Mouse (Mus musculus): Measurements from ENCODE around the gene Calu.
A peak's percentile ranks its signal among the peaks of the same experiment; 100 is the strongest.
"Not testable (repeated sequence)": the region's sequence is repeated elsewhere in the genome, so short reads cannot be mapped to it uniquely, and the experiment has no call there.

The Calu gene

GRCm38 (mm10) chr6:29347665-29348370 lies at the start of gene Calu:
Gene Calu (plus strand): TSS chr6:29348069.
- peak; percentile 100 for DNase-seq (ENCODE audit: low read depth, low spot score)

DNA sequence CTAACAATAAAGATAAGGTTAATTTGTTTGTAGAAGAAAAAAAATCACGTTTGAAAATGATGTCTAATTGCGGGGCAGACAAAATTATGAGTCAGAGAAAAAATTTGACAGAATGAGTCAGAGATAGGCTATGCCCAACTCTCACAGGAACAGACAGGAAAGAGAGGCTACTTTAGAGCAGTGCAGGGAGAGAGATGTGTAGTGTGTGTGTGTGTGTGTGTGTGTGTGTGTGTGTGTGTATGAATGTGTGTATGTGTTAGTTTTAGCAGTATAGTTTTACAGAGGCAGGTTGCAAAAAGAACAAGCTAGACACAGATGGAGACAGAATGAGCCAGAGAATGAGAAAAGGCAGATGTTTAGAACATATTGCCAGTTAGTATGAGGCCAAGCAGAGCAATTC lies 48.8 kb upstream of the Calu start:
- DNase-seq (ENCODE audit: low read depth, low spot score) = peak; percentile 85

- DNase-seq (ENCODE audit: low read depth, low spot score) = no peak
Observed at GRCm38 (mm10) chr6:29303251-29303650, 44.6 kb upstream of the Calu start.

DNA sequence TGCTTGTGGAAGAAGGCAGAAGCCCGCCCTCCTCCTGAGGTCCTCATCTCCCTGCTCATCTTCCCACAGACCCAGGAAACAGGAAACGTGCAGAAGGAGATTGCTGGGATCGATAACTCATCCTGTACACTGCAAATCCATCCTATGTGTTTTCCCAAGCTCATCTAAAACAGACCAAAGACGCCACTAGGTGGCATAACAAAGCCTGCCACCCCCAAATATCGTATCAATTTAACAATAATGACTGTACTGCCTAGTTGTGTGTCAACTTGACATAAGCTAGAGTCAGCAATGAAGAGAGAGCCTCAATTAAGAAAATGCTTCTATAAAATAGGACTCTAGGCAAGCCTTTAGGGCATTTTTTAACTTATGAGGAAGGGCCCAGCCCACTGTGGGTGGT lies 44.1 kb upstream of the Calu start:
- DNase-seq (ENCODE audit: low read depth, low spot score) = no peak

GRCm38 (mm10) chr6:29305462-29305861 lies 42.4 kb upstream of the Calu start:
- no peak for DNase-seq (ENCODE audit: low read depth, low spot score)

GRCm38 (mm10) chr6:29308846-29309605 lies 38.8 kb upstream of the Calu start:
- no peak for DNase-seq (ENCODE audit: low read depth, low spot score)

- DNase-seq (ENCODE audit: low read depth, low spot score) = no peak
Observed at GRCm38 (mm10) chr6:29313690-29314202, 34.1 kb upstream of the Calu start.

- peak; percentile 97 for DNase-seq (ENCODE audit: low read depth, low spot score)
Observed at GRCm38 (mm10) chr6:29317286-29317685, 30.6 kb upstream of the Calu start.

DNA sequence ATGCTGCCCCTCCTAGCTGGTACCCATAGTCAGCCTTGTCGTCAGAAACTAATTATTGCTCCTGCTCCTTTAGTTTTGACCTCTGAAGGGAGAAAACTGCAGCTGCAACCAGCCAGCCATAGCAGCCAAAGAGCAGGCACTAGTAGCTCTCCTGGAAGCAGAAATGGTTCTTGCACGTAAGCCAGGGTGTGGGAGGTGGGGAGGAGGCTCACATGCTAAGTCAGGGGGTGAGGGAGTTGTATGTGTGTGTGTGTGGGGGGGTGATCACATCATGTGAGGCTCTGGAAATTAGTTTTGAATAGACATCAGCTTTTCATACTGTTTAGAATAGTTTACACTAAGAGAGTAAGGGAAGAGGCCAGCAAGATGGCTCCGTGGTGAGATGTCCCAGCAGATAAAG lies 29.9 kb upstream of the Calu start:
- DNase-seq (ENCODE audit: low read depth, low spot score) = no peak

DNA sequence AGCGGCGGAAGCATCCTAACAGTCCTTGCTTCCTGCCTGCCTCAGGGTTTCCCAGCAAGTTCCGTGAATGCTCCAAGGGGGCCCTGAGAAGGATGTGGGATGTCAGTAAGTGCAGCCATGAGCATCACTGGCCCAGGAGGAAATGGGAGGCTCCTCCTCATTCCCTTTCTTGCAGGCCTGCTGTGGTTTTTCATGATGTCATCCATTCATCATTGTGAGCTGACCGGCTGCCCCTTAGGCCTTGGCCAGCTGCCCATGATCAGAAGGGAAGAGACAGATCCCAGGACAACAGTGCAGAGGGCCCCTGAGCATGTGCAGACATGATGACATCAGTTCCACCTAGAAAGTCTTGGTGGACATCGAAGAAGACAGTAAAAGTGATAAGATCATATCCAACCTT lies 29.0 kb upstream of the Calu start, which contains the start of gene Fam71f1:
Gene Fam71f1, plus strand, starts transcription at position 262 of the 400 bp plus-strand sequence.
- peak; percentile 99 for DNase-seq (ENCODE audit: low read depth, low spot score)

DNA sequence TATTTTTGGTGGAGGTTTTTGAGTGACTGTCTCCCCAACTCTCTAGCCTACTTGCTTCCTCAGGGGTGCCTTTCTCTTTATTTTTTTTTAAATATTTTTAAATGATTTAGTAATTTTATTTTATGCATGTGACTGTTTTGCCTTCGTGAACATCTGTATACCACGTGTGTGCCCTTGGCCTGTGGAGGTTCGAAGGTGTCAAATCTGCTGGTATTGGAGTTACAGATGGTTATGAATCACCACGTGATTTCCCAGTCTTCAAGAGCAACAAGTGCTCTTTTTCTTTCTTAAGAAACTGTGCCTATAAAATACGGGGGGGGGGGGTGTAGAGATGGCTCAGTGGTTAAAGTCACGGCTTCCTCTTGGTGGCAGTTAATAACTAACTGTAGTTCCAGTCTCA lies 26.3 kb upstream of the Calu start:
- peak; percentile 68 for DNase-seq (ENCODE audit: low read depth, low spot score)

GRCm38 (mm10) chr6:29322147-29322546 lies 25.7 kb upstream of the Calu start:
- DNase-seq (ENCODE audit: low read depth, low spot score) = no peak

DNA sequence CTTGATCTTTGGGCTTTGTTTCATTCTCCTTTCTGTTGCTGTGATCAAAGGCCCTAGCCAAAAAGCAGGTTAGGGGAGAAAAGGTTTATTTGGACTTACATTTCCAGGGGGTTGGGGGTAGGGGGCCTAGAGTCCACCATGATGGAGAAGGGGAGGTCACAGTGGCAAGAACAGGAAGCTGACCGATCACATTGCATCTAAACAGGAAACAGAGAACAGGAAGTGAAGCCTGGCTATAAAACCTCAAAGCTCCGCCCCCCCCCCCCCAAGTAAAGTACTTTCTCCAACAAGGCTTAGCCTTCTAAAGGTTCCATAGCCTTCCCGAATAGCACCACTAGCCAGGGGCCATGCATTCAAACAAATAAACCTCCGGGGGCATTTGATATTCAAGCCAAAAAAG lies 25.1 kb upstream of the Calu start:
- no peak for DNase-seq (ENCODE audit: low read depth, low spot score)

DNA sequence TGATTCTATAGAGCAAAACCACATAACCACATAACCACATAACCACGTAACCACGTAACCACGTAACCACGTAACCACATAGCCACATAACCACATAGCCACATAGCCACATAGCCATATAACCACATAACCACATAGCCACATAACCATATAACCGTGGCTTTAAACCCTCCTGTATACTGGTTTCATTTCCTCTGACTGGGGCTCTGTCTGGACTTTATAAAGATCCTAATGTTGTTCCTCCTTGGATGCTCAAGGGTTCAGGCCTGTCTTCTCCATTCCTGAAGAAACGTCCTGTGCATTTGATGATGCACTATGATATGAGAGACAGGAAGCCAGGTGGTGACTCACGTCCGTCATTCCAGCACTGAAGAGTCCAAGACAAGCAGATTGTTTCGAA lies 20.9 kb upstream of the Calu start:
- peak; percentile 89 for DNase-seq (ENCODE audit: low read depth, low spot score)

DNA sequence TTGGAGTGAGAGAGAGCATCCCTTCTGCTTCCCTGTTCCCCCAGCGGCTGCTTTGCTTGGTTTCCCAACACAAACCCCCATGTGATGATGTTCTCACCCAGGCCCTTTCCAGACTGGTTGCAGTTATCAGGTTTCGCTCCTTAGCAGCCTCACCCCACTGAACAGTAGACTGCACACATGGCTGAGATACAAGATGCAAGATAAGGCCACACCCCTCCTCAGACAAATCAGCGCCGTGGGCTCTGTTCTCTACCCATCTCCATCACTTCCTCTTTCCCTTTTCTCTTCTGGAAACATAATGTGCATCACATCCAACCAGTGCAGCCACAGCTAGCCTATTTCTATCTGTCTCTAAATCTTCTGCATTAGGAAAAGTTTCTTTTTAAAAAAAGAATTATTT lies 18.4 kb upstream of the Calu start:
- DNase-seq (ENCODE audit: low read depth, low spot score) = no peak

DNA sequence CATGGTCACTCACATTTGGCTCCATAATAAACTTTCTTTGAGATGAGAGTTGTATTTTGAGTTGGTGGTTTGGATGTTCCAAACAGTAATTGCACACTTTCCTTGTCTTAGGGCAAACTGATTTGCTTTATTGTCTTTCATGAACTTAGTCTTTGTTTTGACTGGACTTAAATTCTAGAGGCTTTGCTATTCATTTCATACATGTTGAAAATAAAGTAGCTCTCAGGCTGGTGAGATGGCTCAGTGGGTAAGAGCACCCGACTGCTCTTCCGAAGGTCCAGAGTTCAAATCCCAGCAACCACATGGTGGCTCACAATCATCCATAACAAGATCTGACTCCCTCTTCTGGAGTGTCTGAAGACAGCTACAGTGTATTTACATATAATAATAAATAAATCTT lies 1.4 kb upstream of the Calu start:
- DNase-seq (ENCODE audit: low read depth, low spot score) = not testable (repeated sequence)

- no peak for DNase-seq (ENCODE audit: low read depth, low spot score)
Observed at GRCm38 (mm10) chr6:29347189-29347588, 680 bp upstream of the Calu start.

DNA sequence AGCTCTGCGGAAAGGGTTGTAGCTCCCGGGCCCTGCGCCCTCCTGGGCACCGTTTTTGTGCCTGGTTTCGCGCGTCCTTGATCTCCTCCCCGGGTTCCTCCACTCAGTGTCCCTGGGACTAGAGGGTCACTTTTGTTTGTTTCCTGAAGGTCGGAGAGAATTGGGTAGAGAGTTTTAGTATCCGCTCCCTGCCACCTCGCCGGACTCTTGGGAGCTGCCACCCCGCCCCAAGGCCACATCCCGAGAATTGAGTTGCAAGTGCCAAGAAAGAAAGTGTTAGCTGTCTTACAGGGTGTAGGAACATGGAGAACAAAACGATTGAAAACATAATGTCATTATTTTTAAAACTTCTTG lies 479 bp downstream of the Calu start:
- DNase-seq (ENCODE audit: low read depth, low spot score) = no peak

DNA sequence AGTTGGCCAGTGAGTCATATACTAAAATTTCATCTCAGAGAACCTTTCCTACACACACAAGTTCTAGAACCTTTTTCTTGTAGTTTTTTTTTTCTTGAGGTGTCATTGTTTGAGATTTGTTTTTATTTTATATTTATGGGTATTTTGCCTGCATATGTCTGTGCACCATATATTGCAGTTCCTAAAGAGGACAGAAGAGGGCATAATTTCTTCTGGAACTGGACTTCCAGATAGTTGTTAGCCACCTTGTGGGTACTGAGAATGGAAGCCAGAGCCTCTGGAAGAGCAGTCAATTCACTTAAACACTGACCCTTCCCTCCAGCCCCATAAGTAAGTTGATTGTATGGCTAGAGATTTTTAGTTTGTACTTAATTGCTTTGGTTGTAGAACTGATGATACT lies 3.7 kb downstream of the Calu start:
- peak; percentile 79 for DNase-seq (ENCODE audit: low read depth, low spot score)

DNA sequence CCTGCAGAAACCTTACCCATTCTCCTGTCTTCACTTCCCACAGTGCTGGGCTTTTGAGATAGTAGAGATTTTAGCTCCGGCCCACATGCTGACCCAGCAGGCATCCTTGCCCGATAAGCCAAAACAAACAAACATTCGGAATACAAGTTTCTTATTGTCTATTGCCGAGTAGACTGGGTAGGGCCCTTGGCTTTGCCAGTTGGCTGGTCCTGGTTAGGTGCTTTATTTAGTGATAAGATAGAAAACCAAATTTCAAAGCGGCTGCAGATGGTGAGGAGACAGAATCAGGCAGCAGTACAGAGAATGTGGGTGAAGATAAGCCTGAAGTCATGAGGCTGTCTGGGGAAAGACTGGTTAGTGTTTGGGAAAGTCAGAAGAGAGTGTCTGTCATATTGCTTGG lies 4.9 kb downstream of the Calu start:
- no peak for DNase-seq (ENCODE audit: low read depth, low spot score)

DNA sequence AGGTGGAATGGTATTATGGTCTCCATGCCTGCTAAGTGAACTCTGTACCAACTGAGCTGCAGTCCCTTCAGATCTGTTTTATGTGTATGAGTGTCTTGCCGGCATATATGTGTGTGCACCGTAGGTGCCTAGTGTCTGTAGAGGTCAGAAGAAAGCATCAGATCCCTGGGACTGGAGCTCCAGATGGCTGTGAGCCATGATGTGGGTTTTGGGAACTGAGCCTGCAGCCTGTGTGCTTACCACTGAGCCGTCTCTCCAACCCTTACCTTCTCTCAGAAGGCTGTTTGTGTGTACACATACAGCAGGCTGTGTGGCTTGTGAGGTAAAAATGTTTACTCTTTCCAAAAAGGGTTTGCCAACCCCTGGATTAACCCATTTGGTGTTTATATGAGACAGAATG lies 11.5 kb downstream of the Calu start:
- DNase-seq (ENCODE audit: low read depth, low spot score) = no peak

GRCm38 (mm10) chr6:29360211-29360610 lies 12.3 kb downstream of the Calu start:
- DNase-seq (ENCODE audit: low read depth, low spot score) = no peak

All from 3T3-L1 (cell line).